Mouse (Mus musculus) mouse embryonic stem cell (cell line): ENCODE measurements around the gene Srsf10.

Experiments used
- in situ Hi-C, 2 experiments: fragments of 300-500 bp; cut with MboI; formaldehyde crosslinking; loops; 1 replicate in 1 of 2; 3 replicates in 1 of 2; pipeline ENCODE4 v1.14.3; 2019 to 2020; ENCODE audit warnings: low sequenced_read_pairs in 2 of 2, low pct_unique_long_range_greater_than_20kb in 1 of 2, mixed read lengths in 1 of 2; ENCODE audit not compliant: unreplicated experiment in 1 of 2

The Srsf10 gene

DNA sequence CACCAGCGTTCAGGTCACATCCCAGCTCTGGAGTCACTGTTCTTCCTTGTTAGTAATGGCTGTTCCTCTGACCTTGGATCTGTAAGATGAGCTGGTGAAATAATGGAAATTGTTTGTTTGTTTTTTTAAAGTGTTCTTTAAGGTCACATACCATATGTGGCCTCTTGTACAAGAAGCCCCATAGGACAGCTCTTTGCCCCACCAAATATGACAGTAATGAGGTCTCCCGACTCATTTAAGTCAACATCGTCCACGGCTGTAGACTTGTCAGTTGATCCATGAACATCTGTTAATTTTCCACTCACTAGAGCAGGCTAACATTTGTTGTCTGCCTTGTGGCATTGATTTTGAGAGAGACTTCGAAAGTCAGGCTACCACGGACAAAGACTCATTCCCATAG, 23.5 kb downstream of the Srsf10 start:
- in situ Hi-C loops, result no loop called here

DNA sequence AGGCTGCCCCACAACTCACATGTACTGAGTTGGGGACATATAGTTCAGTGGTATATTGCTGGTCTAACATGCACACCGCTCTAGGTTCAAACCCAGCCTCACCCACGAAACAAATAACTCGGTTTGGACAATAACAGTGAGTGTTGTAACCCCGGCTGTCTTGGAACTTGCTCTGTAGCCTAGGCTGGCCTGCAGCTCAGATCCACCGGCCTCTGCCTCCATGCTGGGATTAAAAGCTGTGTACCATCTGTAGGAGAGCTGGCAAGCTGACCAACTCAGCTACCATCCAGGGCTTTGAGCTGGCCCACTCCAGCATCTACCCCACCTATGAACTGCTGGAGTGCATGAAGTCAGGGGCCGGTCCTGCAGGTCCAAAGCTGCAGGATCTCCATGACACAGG, 24.5 kb downstream of the Srsf10 start:
- in situ Hi-C loops, result no loop called here

DNA sequence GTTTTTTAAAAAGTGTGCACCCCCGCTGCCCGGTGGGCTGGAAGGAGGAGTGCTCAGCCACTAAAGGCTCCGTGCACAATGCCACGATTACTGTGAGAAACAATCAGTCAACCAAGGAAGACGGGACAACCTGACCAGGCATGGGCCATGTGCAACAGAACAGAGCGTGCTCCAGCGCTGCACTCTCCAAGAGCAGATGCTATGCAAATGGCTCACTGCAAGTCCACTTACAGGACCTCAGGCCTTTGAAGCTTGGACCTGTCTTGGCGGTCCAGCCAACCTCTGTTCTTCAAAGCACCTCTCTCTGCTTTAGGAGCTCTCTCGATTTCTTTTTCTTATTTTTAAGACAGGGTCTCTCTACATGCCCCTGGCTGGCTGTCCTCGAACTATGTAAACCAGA, 25.0 kb downstream of the Srsf10 start:
- in situ Hi-C loops, result no loop called here

DNA sequence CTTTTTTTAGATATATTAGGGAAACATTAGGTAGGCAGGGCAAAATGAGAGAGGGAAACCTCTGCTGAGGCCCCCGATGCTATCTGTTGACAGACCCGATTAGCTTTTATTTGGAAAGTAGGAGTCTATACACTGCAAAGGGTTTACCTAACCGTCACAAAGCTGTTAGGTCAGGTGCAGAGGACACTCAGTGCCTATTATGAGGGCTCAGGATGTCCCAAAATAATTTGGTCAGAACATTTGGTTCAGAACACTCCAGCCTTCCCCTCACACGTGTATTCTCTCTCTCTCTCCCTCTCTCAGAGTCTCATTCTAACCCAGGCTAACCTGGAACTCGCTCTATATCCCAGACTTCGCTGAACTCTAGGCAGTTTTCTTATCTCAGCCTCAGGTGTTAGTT, 26.5 kb downstream of the Srsf10 start:
- in situ Hi-C loops, result no loop called here

DNA sequence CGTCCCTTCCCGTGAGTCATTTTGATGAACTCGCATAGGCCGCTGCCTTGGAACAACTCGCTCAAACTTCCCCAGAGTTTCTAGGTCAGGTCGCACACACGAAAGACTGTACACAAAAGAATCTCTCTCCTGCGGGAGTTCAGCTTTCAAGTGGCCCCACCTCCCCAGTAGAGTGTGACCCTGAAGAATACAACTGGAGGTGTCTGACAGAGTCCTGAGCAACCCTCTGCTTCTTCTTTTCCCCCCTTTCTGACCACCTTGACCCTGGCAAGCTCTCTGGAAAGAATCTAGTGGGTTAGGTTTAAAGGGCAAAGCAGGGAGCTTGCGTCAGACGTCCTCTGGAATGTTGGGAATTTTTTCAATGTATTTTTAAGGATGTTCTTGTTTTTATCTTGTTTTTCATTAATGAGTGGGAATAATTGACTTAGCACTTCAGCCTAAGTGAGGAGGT, 27.9 kb downstream of the Srsf10 start:
- in situ Hi-C loops, result no loop called here

DNA sequence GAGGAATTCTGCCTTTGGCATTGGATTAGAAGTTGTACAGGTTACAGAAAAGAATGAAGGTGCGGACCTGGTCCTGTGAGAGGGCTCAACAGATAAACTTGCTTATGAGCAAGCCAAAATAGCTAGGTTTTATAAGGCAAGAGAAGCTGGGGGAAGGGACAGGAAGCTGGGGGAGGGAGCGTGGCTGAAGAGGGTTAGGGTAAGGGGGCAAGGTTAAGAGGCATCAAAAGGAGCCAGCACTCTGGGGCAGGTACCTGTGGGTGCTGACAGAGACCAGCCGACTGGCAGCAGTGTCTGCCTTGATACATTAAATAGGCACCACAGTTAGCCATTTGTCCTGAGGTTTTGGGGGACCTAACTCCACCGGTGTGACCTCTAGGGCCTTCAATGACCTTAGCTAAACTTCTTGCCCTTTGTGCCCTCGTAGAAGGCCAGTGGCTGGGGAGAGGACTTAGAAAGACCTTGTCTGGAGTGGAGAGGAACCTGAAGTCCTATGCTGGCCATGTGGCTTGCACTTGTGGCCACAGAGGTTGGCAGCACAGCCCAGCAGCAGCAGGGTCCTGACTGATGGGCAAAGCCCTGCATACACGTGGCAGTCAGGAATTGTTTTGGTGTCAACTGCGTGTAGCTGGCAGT, 28.5 kb downstream of the Srsf10 start:
- in situ Hi-C loops, result no loop called here

DNA sequence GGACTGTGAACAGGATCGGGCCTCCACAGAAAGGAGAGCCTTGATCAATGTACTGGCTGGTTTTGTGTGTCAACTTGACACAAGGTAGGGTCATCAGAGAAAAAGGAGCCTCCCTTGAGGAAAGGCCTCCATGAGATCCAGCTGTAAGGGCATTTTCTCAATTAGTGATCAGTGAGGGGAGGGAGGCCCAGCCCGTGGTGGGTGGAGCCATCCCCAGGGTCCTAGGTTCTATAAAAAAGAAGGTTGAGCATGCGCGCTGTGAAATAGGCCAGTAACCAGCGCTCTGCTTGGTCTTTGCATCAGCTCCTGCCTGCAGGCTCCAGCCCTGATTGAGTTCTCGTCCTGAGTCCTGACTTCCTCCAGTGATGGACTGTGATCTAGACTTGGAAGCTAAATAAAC, 29.0 kb downstream of the Srsf10 start:
- in situ Hi-C loops, result no loop called here

DNA sequence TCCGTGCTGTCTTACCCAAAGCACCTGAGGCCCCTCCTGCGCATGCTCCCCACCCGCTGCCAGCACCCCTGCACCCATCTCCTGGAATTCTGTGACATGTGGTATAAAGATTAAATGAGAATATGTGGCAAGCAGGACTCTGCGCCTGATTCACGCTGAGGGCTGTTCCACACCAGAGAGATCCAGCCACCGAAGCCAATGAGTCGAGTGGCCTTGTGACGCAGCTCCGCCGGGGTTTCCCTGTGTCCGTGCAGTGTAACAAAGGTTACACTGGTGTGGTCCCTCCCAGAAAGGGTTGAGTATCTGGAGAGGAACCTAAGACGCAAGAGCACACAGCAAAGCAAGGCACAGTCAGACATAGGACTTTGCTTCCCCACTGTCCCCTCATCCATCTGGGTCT, 30.1 kb downstream of the Srsf10 start:
- in situ Hi-C loops, result no loop called here

DNA sequence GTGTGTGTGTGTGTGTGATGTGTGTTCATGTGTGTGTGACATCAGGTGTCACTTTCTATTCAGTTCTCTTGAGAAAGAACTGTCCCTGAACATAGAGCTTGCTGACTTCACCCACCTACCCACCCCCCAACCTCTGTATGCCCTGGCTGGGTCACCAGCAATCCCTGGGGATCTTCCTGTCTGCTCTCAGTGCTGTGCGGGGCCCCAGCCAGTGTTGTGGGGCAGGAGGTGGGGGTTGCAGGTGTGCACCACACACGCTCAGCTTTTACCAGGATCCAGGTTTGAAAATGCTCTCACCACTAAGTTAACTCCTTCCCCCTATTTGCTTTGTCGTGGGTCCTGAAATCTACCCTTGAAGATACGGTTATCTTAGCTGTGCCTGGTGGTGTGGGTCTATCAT, 30.6 kb downstream of the Srsf10 start:
- in situ Hi-C loops, result no loop called here

DNA sequence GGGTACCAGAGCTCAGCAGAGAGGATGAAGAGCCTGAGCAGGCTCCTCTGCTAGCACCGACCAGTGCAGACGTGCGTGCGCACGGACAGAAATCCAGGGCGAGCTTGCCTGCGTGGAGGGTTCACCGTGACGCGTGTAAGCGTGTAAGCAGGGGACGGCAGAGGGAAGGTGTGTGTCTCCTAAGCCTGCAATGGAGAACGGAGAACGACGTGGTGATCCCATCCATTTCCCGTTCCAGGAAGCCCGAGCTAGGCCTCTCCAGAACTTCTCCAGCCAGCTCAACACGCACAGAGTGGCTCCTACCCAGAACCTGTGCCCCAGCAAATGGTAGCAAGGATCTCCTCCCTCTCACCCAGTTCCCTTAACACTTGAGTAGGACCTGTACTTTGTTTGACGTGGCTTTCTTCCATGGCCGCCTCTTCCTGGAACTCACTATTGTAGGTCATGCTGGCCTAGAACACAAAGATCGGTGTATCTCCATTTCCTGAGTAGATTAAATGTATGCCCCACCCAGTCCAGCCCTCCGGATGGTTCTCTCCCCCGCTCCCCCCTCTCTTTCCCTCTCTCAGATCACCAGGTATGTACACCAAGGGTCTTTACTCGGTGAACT, 33.0 kb downstream of the Srsf10 start:
- in situ Hi-C loops, result no loop called here

DNA sequence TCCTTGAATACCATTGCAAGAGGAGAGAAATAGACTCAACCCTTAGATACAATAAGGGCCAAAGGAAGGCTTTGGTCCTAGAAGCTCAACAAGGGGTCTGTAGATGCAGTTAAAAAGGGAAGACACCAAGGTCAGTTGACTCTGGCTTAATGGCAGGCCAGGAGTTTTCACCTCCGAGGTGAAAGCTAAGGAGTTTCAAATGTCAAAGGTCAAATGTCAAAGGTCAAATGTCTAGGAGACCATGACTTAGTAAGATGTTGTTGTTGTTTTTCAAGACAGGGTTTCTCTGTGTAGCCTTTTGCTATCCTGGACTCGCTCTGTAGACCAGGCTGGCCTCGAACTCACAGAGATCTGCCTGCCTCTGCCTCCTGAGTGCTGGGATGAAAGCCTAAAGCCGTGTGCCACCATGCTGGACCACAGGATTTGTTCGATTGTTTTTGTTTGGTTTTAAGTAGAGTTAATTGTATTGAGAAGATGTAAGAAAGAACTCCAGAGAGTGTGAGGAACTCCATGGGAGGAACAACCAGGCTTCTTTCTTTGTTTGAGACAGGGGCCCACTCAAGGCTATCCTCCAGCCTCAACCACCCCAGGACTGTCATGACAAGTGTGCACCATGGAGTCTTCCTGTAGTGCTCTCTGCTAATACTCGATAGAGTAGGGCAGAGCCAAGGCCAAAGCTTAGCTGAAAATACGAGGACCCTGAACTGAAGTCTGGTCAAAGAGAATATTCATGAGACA, 33.8 kb downstream of the Srsf10 start:
- in situ Hi-C loops, result no loop called here

DNA sequence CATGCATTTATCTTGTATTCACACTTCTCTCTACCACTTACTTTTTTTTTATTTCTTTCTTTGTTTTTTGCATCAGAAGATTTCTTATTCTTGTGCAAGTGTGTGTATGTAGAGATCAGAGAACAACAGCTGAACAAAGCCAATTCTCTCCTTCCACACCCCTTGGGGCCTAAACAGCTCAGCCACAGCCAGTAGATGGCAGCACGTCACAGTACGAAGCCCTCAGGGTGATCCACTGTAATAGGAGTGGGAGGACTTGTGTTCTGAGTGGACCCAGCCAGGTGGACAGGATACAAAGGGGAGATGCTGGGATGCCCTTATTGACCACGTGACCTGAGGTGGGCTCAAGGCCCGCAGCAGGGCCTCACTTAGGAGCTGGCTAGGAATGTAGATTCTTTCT, 34.3 kb downstream of the Srsf10 start:
- in situ Hi-C loops, result no loop called here

DNA sequence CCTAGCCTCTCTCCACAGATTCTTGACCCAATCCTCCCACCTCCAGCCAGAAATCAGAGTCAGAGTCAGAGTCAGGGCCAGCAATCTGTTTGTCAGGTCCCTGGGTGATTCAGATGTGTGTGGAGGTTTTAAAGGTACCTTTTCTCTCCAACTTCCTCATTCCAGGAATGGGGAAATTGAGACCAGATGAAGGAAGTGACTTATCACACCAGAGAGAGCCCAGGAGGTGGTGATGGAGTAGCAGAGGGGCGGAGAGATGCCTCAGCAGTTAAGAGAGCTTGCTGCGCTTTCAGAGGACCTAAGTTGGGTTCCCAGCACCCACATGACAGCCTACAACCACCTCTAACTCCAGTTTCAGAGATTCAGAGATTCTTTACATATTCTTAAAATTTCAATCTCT, 36.0 kb downstream of the Srsf10 start:
- in situ Hi-C loops, result no loop called here

DNA sequence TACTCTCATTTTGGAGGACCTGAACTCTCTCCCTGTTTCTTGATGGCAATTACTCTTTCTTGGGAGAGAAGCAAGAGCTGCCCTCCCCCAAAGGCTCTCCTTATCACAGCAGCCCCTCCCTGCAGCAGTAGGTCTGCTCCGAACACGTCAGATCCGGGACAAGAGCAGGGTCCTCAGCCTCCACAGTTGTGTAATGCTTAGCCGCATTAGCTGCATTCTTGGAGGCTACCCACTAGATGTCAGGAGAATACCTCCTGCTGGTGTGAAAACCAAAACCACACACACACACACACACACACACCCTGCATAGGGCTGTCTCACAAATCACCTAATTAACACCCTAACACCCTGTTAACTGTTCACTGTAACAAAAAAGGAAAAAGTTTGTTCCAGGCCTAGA, 37.3 kb downstream of the Srsf10 start:
- in situ Hi-C loops, result no loop called here

DNA sequence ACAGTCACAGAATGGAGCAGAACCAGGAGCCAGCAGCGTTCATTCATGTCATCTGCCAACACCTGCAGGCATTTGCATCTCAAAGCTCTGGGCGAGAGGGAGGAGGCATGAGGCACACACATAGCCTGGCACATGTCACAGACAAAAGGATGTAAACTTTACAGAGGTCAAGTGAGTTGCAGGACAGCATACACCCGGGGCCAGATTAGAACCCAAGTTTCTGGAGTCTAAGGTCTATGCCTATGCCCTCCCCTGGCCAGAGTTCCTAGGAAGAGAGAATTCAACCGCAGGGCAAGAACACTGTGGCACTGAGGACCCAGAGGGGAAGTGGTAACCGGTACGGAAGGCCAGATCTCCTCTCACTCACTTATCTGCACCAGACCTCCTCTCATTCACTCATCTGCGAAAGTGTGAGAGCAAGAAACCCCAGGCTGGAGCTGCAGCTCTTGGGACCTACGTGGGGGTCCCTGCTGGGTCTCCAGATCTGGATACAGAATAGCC, 39.6 kb downstream of the Srsf10 start, which contains the start of gene Cnr2:
Gene Cnr2 (plus strand): TSS at position 324 of the 501 bp plus-strand sequence.
- in situ Hi-C loops, result no loop called here

DNA sequence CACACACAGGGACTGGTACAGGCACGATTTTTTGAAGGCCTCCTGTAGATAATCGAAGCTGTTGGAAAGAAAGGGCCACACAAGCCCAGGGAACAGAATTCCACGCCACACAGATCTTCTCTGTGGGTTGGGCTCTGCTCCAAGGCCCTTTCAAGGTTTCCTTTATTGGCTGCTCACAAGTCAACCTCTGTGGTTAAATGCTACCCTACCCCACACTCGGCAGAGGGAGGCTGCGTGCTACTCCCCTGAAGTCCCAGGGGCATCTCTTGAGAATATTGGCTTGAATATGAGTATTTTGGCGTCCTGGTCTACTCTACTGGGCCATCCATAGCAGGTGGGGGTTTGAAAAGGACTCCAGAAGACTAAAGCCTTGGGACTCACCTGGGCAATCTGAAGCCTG, 40.6 kb downstream of the Srsf10 start:
- in situ Hi-C loops, result no loop called here

DNA sequence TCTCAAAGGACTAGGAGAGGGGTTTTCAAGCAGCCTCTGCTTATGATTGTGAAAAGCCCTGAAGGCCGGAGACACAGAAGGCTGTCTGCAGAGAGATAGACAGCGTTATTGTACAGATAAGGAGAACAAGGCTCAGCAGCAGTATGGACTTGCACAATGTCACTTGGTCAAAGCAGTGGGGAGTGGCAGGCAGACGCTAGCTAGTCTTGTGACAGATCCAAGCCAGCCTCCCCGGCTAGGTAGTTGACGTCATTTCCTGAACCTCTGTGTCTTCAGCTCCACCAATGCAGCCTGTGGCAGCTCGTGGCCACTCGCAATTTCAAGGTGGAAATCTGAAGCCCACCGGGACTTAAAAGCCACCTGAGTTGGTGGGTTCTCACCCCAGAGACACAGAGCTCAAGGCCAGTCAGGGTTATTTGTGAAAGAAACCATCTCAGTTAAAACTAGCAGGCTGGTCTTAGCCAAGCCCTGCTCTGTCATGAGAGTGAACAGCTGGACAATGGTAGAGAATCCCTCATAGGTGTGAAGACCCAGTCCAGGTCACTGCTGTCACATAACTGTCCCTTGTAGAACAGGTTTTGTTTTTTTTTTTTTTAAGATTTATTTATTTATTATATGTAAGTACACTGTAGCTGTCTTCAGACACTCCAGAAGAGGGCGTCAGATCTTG, 43.0 kb downstream of the Srsf10 start:
- in situ Hi-C loops, result no loop called here

DNA sequence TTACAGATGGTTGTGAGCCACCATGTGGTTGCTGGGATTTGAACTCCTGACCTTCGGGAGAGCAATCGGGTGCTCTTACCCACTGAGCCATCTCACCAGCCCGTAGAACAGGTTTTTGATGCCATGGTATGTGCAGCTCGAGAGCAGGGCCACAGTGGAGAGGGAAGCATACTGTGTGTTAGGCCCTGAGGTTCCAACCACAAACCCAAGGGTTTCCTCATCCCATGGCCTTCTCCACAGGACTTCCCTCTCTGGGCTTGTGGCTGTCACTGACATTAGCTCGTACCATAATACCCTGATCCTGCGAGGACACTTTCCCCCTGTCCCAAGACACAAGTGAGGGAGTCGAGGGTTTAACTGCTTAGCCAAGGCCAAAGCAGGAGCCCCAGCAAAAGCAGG, 43.5 kb downstream of the Srsf10 start:
- in situ Hi-C loops, result no loop called here

DNA sequence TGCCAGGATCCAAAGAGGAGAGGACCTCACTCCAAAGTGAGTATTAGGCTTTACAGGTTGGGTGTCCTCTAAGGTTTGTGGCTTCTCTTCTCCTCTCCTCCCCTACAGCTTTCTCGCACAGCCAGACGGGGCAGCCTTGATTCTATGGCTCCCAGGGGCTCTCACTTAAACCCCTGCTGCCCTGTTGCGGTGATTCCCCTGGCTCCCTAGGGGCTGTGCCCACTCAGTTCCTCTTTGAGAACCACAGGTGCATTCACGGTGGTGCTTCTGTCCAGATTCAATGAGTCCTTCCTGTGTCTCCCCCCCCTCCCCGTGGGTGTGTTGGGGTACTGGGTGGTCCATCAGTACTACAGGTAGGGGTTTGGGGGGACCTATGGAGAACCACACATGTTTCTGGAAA, 44.5 kb downstream of the Srsf10 start:
- in situ Hi-C loops, result no loop called here
